Mouse (Mus musculus): Measurements from ENCODE around the gene Nr1h3.

The Nr1h3 gene

DNA sequence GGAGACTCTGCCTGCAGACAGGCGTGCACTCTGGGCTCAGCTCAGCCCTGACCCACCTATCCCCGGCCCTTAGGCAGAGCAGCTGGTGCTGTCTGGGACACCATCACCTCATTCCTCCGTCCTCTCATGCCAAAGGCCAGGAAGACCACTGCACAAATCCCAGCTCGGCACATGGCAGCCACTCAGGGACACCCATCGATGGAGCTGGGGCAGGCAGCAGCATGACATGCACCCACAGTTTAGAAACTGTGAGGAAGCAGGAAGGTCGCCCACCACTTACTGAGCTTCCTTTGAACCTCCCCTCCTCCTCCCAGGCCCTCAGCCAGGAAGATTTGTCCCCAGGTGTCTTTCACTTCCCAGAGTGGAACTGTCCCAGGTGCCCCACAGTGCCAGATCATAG is 65.2 kb downstream of the Nr1h3 start:
- no peak for DNase-seq

DNA sequence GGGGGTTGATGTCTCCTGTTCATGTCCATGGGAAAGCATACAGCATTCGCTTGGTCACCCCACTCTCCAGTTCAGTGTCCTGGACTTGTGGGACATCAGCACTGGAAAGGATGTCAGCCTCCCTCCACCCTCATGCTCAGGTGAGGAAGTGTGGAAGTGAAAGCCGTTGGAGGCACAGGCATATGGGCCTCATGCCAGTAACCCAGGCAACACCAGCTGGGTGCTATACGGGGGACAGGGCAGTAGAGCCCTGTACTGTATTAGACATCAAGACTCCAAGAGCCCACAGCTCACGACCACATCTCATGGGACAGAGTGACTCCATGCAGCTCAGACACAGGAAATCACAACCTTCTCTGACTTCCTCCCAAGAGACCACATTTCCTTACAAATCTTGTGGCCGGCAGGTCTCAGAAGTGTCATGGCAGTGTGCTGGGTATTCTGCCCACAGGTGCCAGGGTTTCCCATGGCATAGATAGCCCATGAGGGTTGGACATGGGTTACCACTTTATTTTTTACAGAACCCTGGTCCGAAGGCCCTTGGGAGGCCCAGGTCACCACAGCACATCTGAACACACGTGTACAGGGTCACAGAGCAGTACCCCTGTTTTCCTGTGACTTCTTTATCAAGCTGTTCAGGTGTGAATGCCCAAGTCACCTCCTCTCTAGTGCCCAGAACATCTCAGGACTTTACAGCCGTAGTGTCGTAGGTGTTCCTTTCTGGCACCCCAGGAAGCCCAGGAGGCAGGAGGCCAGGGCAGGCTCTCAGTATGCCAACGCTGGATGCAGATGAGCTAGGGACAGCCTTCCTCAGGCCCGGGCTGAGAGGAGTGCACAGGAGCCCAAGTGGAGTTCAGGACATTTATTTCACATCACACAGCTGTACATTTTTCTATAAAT is 65.9 kb downstream of the Nr1h3 start:
- DNase-seq = no peak
